Mouse (Mus musculus): ENCODE data around the gene Ppfia2.
A peak's percentile ranks its signal among the peaks of the same experiment; 100 is the strongest.

Gene Ppfia2

DNA sequence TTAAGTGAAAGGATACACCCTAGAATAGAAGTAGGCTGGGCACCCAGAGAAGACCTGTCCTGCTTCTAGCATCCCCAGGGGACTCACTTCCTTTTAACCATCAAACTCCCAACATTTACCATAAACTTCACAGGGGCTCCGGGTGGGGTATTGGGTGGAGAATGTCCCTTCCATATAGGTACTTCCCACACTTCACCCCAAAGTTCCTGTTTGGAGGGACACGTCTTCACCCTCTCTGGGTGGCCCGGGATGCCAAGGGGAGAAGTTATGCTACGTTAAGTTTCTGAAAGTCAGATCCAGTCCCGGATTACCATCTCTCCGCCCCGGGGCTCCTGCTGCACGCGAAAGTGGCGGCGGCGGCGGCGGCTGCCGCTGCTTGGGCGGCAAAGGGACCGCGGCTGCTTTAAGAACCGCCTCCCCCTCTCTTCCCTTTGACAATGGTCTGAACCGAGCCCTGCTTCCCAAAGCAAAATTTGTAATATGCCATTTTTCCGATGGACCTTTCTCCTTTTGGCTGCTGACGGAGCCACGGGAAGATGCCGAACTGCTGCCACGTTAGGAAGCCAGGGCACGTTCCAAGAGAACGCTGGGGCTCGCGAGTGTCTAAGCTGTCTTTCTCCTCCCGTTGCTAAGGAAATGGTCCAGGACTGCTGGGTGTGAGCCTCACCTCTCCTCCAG is at the start of gene Ppfia2:
Gene Ppfia2 (plus strand): TSS at position 485 of the 678 bp plus-strand sequence.
- peak; percentile 82 for DNase-seq

DNA sequence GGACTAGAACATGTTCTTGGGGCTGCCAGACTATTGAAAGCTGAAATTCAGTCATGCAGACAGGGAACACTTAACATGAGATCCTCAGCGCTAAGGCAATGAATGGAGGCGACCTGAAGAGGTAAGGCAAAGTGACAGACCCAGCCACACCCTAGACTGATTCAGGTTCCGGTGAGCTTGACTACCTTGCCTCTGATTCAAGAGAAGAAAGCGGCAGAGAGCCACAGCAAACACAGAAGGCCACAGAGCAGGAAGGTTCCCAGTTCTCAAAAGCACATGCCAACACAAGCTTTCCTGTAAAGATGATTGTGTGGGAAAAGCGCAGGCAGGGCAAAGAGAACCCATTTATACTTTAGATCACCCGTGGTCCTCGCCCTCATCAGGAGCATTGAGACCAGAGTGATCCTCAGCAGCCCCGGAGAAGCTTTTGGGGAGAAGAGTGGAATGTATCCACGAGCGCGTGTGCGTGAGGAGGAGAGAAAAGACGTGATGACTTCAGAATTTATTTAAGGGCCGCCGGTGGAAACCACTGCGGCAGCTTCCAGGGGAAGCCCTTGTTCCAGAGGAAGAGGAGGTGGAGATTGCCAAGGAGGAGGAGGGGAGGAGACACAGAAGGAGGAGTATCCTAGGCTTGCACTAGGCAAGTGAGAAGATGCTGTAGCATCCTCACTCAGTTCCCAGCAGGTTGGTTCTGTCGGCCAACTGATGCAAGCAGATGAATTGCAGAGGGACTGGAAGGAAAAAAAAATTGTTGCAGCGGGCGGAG is 1.0 kb upstream of the Ppfia2 start:
- peak; percentile 90 for DNase-seq

DNA sequence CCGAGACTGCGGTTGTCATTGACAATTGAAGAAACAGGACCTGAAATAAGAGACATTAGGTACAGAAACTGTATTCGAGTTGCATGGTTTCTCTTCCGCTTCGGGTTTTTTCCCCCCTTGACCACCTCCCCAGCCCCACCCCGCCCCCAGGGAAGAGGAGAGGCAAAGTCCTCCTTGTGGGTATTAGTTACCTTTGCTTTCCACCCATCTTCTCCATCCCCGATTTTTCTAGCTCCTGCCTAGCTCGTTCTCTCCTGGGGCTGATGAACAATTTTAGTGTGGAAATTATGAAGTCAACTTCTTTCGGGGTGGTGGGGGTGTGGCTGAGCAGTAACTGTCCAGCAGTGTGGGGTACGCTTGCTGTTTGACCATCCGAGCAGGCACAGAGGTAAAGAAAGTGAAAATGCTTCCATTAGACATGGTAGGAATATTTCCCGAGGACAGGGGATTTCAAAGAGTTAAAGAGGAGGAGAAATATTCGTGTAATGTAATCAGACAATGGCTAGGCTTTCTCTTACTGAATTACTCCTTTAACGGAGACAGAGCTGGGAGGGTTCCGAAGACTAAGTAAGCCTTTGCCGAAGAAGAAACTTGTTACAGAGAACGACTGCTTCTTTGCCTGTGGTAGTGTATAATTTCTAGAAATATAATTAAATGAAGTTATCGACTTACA is 530 bp downstream of the Ppfia2 start:
- peak; percentile 19 for DNase-seq

DNA sequence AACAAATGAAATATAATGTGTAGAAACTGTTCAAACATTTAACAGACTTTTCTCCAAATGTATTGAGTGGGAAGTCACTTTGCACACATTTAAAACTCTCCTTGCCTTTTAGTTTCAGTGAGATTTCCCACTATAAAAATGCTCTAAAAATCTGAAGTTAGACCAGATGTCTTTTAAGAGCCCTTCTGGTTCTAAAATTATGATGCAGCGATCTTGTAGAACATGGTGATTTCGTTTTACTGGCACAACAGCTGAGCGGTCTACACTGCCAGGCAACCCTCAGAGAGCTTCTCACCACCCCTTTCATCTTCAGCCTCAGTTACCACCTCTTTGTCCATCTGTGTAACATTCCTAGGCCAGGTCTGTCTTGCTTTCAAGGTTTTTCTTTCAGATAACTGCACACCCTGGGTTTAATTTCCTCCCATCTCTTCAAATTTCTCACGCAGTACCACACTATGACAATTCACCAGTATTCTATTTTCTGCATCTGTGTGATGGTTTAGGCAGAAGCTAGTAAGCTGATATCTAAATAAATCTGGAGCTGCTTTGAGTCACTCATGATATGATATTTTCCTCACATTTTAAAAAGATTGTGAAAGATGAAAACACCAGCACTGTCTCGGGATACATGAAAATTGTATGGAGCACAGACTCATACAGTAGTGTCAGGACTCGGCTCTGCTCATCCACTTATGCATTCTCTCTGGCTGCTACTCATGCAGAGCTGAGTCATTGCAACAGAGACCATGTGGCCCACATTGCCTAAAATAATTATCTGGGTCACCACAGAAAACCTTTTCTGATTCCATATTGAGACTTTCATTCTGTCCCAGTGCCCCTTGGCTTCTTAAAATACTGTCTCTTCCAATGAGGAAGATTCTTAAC is 39.4 kb downstream of the Ppfia2 start:
- peak; percentile 21 for DNase-seq

DNA sequence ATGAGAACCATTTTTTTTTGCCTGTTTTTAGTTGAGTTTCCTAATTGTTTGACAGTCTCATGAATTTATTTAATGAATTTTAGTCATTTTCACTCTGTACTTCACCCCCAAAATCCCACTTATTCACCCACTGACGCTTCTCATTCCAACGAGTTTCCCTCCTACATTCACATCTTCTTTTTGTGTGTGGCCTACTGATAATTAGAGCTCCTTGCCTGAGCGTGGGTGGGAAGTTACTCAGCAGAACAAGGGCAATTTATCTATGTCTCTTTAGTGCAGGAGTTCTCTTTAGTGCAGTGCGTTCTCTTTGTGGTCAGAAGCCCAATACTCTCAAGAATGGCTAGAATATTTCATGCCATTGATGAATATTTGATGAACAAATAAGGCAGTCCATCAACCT is 95.9 kb downstream of the Ppfia2 start:
- no peak for DNase-seq

DNA sequence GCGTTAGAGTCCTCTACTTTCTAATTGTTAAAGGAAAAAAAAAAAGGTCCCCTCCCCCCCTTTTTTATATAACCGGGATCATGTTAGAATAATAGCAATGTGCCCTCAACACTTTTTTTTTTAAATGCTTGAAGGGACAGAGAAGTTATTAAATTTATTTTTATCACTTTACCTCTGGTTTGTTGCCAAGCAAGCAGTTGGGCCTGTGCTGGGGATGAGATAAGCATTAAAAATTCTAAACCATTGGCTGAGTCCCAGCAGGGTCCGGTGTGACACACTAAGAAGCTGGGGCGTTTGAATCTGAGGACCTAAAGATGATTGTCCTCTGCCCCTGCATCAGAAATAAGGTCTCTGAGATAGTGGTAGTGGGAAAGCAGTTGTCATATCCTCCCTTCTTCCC is 114.9 kb downstream of the Ppfia2 start:
- no peak for DNase-seq

DNA sequence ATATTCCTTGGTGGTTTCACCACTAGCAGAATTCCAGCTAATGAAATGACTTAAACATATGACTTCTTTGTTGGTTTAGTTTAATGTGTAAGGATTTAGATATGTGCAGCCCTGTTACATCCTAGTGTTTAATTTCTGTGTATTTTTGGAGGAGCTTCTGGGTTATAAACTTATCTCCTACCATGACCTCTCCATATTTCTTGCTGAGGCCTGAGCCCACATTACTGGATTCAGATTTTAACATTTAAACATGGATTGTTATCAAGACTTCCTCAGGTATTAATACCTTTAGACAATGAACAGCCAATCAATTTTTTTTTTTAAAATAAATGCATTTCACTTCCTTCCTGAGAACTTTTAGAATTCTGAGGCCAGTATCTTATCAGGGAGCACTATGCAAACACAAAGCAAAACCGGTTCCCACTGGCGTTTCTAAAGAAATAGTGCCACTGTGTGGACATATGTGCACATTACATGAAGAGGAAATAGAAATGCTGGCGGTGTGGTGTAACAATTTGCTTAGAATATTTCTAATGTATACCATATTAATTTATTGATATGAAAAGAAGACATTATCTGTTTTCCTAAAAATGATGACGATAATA is 115.4 kb downstream of the Ppfia2 start:
- peak; percentile 15 for DNase-seq

DNA sequence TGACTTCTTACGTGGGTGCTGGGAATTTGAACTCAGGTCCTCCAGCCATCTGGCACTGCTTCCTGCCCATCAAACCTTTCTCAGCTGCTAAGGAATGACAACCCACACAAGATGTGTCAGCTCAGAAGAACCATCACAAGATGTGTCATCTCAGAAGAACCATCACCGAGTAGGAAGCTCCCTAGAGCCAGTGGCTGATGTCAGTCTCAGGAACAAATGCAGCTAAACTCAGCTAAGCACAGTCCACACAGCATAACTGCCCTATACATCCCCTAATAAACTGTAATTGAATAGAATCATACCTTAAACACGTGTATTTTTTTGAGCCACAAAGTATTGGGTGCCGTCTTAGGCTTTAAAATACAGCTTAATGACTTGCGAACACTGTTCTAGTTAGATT is 117.7 kb downstream of the Ppfia2 start:
- DNase-seq, result no peak

DNA sequence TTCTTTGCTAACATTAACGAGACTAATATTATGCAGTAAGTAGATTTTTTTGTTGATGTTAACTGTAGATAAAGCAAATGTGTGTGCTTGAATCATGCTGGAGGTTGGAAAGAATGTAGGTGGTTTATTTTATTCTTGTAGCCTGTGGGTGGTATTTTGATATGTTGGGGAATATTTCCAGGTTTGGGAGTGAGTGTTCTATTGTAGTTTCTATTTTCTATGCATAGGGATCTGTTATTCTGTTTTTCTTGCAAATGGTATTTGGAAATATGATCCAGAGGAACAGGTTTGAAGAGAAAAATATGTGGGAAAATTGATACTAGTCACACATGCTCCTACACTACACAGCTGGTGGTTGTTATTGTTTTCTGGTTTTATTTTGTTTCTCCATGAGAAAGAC is 120.8 kb downstream of the Ppfia2 start:
- no peak for DNase-seq

DNA sequence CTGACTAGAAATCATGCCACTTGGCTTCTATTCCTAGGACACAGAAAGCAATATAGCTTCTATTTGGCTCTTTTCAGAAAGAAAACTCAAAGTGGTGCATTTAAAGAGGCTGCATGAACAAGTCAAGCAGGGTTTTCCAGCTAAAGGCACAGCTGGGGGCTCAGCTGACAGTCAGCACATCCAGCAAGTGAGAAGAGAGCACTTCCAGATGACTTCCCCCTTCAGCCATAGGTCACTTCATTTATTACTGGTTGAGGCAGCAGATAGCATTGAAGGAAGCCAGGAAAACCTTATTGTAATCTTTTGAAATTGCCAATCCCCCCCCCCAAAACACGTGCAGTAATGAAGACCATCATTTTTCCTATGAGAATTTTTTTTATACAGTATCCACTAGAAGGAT is 126.8 kb downstream of the Ppfia2 start:
- DNase-seq, result no peak

DNA sequence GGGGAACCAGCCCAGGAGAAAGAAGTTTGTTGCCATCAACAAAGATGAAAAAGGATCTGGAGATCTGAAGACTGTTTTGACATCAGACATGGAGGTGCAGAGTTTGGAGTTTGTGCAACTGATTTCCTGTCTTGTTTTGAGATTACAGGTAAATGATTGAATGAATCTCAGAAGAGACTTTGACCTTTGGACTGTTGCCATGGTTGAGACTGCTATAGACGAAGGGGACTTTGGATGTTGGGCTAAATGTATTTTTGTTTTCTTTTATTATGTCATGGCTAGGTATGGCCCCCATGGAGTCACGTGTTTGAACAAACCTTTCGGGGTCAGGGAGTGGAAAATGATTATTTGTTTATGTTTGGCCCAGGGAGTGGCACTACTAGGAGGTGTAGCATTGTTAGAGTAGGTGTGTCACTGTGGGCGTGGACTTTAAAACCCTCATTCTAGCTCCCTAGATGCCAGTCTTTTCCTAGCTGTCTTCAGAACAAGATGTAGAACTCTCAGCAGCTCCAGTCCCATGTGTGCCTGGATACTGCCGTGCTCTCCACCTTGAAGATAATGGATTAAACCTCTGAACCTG is 133.3 kb downstream of the Ppfia2 start:
- DNase-seq, result no peak

DNA sequence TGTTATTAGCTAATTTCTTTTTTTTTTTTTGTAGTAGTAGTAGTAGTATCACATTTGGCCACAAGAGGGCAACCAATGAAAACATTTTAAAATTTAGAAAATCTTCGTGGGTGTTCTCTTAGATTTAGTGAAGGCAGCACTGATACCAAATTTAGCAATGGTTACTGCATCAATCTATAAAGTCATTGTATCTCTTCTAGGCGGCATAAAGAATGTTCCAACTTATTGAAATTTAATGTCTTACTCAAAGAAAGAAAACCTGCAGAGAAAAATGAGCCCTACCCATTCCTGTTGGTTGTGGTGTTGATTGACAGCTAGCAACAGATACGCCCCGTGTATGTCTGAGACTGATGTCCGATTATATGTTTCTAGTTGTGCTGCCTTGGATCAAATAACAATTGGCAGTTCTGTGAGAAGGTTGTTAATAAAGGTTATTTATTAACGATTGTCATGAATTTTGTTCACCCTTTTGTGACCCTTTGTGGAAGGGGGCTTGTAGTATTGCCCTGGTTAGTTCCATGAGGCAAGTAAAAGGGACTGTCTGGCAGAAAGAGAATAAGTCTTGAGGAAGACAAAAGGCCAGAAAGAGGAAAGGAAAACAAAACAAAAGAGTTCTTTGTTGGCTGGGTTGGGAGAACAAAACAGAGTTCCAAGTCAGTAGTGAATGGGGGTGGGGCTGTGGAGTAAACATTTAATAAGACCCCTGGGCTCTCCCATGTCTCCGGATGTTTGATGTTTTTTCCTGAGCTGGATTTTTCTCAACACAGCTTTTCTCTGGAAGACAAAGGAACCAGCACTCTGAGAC is 139.2 kb downstream of the Ppfia2 start:
- DNase-seq, result no peak

DNA sequence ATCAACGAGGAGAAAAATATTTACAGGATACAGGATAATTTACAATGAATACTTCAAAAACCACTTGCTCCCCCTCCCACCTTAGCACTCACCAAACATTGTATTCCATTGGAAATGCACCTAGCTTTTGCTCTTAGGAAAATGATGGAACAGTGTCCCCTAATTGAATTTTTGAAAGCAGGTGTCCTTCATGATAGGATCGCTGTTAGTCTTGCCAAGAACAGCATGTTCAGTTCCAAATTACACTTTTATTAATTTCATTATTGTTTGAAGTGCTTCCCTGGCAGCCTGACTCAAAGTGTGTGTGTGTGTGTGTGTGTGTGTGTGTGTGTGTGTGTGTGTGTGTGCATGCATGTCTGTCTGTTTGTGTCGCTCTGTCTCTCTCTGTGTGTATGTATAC is 140.1 kb downstream of the Ppfia2 start:
- DNase-seq, result no peak

DNA sequence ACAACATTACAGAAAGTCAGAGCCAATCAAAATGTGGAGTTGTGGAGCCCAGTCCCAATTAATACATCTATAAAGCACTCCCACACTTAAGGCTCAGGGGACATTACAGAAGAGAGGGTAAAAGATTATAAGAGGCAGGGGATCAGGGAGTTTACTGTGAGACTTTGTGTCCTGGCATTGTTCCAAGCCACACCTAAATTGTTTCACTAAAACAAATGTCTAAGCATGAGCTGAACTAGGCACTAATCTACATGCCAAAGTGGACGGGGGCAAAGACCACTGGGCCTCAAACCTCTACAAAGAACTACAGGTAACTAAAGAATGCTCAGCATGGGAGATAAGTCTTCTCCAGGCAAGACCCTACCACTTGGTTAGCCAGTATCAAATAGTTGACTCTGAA is 148.1 kb downstream of the Ppfia2 start:
- DNase-seq, result no peak

DNA sequence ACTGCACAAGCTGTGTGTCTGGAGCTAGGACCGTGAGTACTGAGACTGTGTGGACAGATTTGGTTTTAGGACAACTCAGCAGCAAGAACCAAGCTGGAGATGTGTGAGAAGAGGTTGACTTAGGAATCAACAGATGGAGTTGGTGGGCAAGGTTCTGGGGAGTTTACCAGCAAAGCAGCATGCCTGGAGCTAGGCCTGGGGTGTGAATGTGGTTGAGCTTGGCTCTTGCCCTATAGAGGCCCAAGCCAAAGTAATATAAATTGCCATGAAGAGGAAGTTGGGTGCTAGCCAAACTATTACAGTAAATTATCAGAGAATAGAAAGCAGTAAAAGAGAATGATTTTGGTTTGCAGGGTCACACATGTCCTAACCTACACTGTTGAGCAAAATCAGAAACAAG is 150.8 kb downstream of the Ppfia2 start:
- DNase-seq, result peak; percentile 29

DNA sequence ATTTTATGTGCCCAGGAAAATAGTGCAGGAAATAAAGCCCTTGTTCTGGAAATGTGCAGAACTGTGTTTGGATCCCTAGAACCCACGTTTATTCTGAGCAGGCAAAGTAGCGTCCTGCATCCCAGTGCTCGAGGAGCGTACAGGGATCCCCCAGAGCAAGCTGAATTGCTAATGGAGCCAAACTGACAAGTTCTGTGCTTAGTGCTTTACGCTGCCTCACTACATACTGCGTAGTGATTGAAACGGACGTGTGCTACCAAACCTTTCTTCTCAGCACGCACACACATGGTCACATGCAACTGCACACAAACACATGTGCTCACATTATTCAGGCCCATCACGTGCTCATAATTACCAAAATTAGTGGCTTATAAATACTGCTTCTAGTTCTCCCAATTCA is 153.2 kb downstream of the Ppfia2 start:
- no peak for DNase-seq

DNA sequence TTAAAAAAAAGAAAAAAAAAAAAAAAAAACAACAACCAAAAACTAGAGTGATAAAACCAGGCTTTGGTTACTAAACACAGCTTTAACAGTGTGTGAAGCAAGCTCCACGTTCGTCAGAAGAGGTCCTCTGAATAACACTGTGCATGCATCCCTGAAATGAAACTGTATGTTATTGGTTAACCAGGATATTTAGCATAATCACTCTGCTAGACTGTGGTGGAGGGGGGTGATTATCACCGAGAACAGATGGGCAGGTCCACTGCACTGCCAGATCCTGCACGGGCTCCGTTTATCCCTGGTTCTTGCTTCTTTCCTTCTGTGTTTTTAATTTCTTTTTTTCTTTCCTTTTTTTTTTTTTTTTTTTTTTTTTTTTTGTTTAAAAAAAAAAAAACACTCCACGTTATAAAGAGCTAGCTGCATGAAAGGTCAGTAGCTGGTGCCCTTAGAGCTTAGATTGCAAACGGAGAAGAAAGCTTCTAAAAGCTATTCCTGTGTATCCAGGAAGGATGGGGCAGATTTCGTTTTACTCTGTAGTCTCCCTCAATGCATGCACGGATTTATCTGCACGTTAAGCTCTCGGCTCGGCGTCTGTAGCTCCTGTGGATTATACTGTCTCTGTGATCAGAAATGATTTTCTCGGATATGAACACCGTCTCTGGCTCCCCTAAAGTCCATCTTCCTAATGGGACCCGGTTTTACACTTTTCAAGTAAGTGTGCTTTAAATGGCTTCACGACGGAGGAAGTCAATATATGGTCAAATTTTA is 162.2 kb downstream of the Ppfia2 start:
- peak; percentile 74 for DNase-seq

DNA sequence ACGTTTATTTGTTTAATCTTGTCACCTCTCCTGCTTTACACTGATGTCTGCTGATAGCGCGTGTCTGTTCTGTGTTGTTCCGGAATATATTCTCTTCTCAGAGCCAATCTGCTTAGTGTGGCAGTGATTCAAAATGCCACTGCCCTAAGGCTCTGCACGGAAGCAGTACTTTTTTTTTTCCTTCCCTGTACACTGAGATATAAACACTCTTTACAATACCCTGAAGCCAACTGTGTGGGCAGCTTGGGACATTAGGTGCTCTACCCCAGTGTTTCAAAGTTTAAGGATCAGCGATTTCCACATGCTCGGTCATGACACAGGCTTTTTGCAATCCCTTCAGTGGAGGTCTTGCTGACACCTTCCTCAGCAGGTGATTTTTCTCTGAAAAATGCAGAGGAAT is 163.8 kb downstream of the Ppfia2 start:
- peak; percentile 54 for DNase-seq

DNA sequence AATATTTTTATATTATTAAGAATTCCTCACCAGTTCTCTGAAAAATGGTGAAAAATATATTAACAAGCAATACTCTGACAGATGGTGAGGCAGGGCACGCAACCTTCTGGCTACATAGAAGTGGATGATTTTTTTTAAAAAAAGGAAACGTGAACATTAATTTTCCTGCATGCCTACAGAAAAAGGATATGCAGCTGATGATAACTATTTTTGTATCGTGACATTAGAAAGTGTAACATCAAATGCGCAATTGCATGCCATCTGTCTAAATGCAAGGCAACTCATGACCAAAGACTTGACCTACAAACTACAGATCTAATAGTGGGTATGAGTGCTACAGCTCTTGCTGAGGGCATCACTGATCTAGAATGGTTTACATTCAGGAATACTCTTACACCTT is 182.1 kb downstream of the Ppfia2 start:
- no peak for DNase-seq

DNA sequence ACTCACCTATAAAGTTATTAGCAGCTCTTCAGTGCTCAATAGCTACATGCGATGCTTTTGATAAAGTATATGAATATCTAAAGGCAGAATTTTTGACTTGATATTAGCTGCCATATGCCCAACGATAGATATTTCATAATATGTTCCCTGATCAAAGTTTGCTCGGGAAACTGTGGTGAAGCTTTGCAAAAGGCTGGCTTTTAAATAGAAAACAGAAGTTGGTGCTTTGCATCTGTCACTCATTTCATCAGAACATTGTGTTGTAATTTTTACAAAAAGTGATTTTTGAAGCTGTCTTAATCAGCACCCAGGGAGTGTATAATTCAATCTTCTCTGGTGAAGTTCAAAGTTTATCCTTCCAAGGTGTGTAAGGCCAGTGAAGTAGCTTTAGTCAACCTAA is 195.1 kb downstream of the Ppfia2 start:
- DNase-seq, result no peak

DNA sequence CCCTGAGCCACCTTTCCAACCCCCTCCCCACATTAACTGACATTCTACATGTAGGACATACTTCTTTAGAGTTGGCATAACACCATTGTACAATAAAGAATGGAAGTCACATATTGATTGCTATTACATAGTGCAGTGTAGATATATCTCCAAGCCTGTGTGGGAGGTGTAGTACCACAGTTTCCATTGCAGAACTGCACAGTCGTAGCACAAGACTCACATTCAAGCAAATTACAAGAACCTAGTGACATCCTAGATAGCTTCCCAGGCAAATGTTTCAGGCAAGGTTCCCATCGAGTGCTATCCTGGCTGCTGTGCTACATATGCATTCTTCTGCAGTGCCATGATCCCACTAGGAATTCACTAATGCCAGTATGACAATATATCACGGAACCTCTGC is 200.0 kb downstream of the Ppfia2 start:
- DNase-seq, result no peak
